Mouse (Mus musculus) G1E (cell line): ENCODE data around the gene Pcgf5. TPM values are rescaled to one million over a fixed set of nuclear protein-coding genes. Genes with fewer than 3 reads are reported as not detected.
"Not testable (repeated sequence)": the region's sequence is repeated elsewhere in the genome, so short reads cannot be mapped to it uniquely, and the experiment has no call there.

Source experiments
- ATAC-seq: 2 replicates; pipeline ENCODE4 v1.8.0; 2016; ENCODE audit warnings: mild to moderate bottlenecking; ENCODE audit not compliant: insufficient number of reproducible peaks, poor library complexity, low FRiP score, severe bottlenecking; ENCODE audit errors: extremely low read depth
- DNase-seq: peaks from one replicate; pipeline ENCODE4 v3.0.0; 2012; ENCODE audit warnings: low spot score
- H3K27me3 ChIP-seq: 2 replicates; pipeline ENCODE4 v1.6.1; 2012; ENCODE audit warnings: mild to moderate bottlenecking, low read length, inconsistent platforms; ENCODE audit not compliant: insufficient read depth
- H3K36me3 ChIP-seq: replicated peaks from 2 replicates; pipeline ENCODE3; 2012; ENCODE audit warnings: mild to moderate bottlenecking, inconsistent platforms
- H3K4me1 ChIP-seq: 2 replicates; pipeline ENCODE4 v1.6.1; 2012; ENCODE audit warnings: low read depth, low read length, inconsistent platforms, mixed read lengths; ENCODE audit not compliant: insufficient read depth
- H3K4me3 ChIP-seq: 2 replicates; pipeline ENCODE4 v1.5.1; 2012; ENCODE audit warnings: low read depth, mild to moderate bottlenecking, inconsistent platforms, low read length, moderate library complexity, mixed read lengths
- H3K9me3 ChIP-seq: replicated peaks from 2 replicates; pipeline ENCODE4 v1.6.1; 2012; ENCODE audit warnings: inconsistent platforms
- CTCF ChIP-seq: IDR thresholded peaks from 2 replicates; pipeline ENCODE4 v1.5.1; 2012; ENCODE audit warnings: low read depth, low read length, inconsistent platforms, mixed read lengths
- GATA1 ChIP-seq: IDR thresholded peaks from 2 replicates; pipeline ENCODE4 v1.6.1; 2012; ENCODE audit warnings: borderline replicate concordance, low read length, inconsistent platforms, mixed read lengths
- GATA2 ChIP-seq: IDR thresholded peaks from 2 replicates; pipeline ENCODE4 v1.6.1; 2012; ENCODE audit warnings: low read depth, low read length, inconsistent platforms, borderline replicate concordance
- POLR2AphosphoS5 ChIP-seq: IDR thresholded peaks from 2 replicates; pipeline ENCODE4 v1.6.1; 2012; ENCODE audit warnings: low read depth, low read length, inconsistent platforms; ENCODE audit not compliant: insufficient replicate concordance
- TAL1 ChIP-seq: conservative IDR thresholded peaks from 2 replicates; pipeline ENCODE4 v1.6.1; 2012; ENCODE audit warnings: low read depth, low read length, inconsistent platforms, mixed read lengths
- polyA plus RNA-seq: library from polyadenylated mRNA; stranded (reverse); fragments of >175 nt; gene quantifications from 2 replicates; pipeline ENCODE4 v1.2.3, GENCODE M21; 2012
- total RNA-seq, 2 experiments: library from RNA; stranded (forward) in 1 of 2; stranded (reverse) in 1 of 2; fragments of 200-1000 nt in 1 of 2; fragments of >200 nt in 1 of 2; fragmentation: Nextera tagmentation in 1 of 2; gene quantifications; 2 replicates each; pipeline ENCODE4 v1.2.3; 2014 to 2017

Pcgf5 gene
- total and polyA plus RNA-seq, 3 experiments = 3.8 to 23.5 (median 21.4) TPM

DNA sequence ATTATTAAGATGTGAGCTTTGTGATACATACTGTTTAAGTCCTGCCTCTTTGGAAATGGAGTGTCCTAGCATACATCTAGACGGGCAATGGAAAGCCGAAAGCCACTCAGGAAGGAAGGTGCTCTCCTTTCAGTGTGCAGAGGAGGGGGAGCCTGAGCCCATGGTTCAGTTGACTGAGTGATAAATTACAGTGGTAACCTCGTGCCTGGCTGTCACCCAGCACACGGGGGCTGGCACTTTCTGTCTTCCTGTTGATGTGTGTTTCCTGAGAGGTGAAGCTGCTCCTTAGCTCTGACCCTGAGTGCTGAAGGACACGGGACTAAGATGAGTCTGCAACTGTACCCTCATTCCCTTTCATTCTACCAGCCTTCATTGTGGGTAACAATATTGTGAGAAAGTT lies 103.6 kb downstream of the Pcgf5 start:
- ATAC-seq (no peak), DNase-seq (no peak)
- Histone ChIP-seq H3K4me3 (no peak overlapping the region), H3K36me3 (peaks cover 52% of the 10 kb centered on the region), H3K9me3 (no peaks in the 10 kb centered on the region), H3K27me3 (no peaks in the 10 kb centered on the region), H3K4me1 (peaks cover 34% of the 10 kb centered on the region)
- no peak for TF ChIP-seq GATA2
- TF ChIP-seq TAL1 = no peak
- no peak for TF ChIP-seq GATA1
- no peak for TF ChIP-seq CTCF
- TF ChIP-seq POLR2AphosphoS5 = no peak

DNA sequence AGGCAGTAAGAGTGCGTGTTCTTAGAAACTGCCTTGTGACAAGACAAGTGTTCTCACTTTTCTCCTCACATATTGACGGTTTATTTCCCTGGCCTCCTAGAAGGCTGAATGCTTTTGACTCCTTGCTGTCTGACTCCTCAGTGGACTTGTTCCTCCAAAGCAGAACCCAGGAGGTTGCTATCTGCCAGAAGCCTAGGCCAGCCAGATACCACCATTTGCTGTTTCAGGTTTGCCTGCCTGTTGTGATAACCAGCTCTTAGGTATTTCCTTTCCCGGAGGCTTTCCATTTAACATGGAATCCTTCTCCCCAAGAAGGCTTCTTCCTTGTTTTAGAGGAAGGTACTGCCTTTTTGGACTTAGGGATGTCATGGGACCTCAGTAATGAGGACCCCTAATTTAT lies 104.1 kb downstream of the Pcgf5 start:
- H3K9me3 ChIP-seq, ATAC-seq, H3K27me3 ChIP-seq, H3K4me3 ChIP-seq, DNase-seq: not testable (repeated sequence)
- Histone ChIP-seq H3K36me3 (peaks cover 52% of the 10 kb centered on the region), H3K4me1 (peaks cover 34% of the 10 kb centered on the region)

DNA sequence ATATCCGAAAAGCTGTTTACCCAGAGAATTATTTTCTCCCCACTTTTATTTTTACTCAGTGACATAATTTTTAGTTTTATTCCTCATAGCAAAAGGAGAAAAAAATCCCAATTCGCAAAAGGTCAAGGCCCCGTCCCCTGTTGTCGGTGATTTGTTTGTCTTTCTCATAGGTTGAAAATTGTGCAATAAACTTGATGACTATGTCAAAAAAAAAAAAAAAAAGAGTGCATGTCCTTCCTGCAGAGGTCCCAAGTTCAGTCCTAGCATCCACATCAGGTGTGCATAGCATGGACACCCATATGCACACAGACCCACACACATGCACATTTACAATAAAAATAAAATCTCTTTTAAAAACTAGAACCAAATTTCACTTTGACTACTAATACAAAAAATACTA lies 105.3 kb downstream of the Pcgf5 start:
- H3K9me3 ChIP-seq = no peaks in the 10 kb centered on the region
- no peak overlapping the region for H3K4me3 ChIP-seq
- H3K27me3 ChIP-seq = no peaks in the 10 kb centered on the region
- TF ChIP-seq TAL1 = no peak
- TF ChIP-seq GATA1 = no peak
- peaks cover 46% of the 10 kb centered on the region for H3K36me3 ChIP-seq
- ATAC-seq (no peak), DNase-seq (no peak)
- peaks cover 34% of the 10 kb centered on the region for H3K4me1 ChIP-seq

DNA sequence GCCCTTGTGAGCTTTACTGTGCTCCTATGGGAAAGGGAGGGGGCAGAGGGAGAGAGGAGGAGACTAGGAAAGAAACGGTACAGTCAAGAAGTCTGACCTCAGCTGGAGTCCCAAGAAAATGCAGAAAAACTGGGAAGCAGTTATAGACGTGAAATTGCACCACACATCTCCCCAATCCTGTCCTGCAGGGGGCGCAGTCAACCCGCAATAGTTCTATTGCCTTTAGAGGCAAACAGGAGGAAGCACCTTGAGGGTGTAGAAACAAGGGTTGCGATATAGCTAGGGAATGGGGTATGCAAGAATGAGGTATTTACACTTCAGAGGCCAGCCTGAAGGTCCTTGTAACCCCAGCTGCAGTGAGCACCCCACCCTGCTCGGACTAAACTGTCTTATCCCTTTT lies 122.0 kb downstream of the Pcgf5 start:
- peaks cover 23% of the 10 kb centered on the region for H3K4me1 ChIP-seq
- no peak; the same call in 1 of the 2 replicates for ATAC-seq
- no peak overlapping the region for H3K4me3 ChIP-seq
- no peaks in the 10 kb centered on the region for H3K9me3 ChIP-seq
- H3K36me3 ChIP-seq = no peaks in the 10 kb centered on the region
- DNase-seq = no peak
- 0 out of 2 replicates have a peak, but pooled peaks cover 3% of the 10 kb centered on the region for H3K27me3 ChIP-seq
- TF ChIP-seq CTCF (peak; percentile 52), POLR2AphosphoS5 (no peak), GATA1 (no peak), TAL1 (no peak)

DNA sequence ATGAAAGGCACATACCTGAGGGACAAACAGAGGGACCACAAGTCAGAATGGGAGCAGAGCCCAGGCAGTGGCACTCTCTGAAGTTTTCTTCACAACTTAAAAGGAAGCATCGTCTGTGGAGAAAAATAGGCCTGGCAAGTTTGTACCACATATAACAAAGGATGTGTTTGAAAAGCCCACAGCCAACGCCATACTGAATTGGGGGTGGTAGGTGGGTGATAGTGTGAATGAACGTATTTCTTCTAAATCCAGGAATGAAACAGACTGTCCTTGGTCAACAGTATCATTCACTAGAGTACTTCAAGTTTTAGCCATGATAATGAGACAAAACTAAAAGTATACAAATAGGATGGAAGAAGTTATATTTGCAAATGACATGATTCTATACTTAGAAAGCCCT lies 123.2 kb downstream of the Pcgf5 start:
- Histone ChIP-seq H3K9me3 (no peaks in the 10 kb centered on the region), H3K27me3 (peaks cover 7% of the 10 kb centered on the region; the same call in 1 of the 2 replicates), H3K4me3 (no peak overlapping the region), H3K36me3 (no peaks in the 10 kb centered on the region), H3K4me1 (peaks cover 23% of the 10 kb centered on the region)
- TF ChIP-seq GATA2 (no peak), CTCF (no peak), GATA1 (no peak), TAL1 (no peak), POLR2AphosphoS5 (no peak)
- ATAC-seq (no peak), DNase-seq (no peak)

DNA sequence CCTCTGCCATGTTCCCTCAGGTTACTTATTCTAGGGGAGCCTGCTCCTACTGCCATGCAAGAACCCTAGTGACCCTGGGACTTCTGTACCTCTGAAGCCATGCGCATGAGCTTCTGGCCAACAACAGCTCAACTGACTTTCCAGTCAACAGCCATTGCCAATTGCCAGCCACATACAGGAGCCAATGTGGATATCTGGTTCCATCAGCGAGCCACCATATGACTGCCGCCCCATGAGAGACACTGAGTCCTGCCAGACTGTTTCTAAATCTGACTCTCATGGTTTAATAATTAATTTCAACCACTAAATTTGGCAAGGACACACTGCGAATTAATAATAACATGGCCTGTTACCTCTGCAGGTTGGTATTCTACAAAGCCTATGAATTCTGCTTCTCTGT lies 128.5 kb downstream of the Pcgf5 start:
- Histone ChIP-seq H3K4me1 (peaks cover 9% of the 10 kb centered on the region; the same call in 1 of the 2 replicates), H3K4me3 (no peak overlapping the region), H3K27me3 (peaks cover 12% of the 10 kb centered on the region; the same call in 1 of the 2 replicates), H3K36me3 (no peaks in the 10 kb centered on the region), H3K9me3 (no peaks in the 10 kb centered on the region)
- ATAC-seq = no peak
- TF ChIP-seq TAL1 (no peak), GATA2 (no peak), POLR2AphosphoS5 (no peak), CTCF (no peak), GATA1 (no peak)
- DNase-seq = no peak

DNA sequence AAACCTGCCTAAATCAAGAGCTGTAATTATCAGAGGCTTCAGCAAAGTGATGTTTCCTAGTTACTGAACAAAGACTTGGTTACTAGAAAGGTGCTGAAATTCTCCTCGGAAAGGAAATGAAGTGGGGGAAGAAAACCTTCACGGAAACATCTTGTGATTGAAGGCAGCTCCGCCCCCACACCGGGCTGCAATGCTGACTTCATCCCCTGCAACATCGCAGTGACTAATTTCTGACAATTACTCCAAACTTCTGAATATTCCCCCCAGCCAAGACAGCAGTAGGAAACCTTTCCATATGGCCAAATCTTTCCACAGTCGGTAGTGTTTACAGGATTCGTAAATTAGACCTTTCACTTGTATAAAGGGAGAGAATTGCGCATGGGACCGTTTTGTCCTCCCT lies 129.0 kb downstream of the Pcgf5 start:
- no peaks in the 10 kb centered on the region for H3K36me3 ChIP-seq
- ATAC-seq (no peak), DNase-seq (no peak)
- no peak overlapping the region for H3K4me3 ChIP-seq
- no peak for TF ChIP-seq GATA2
- TF ChIP-seq GATA1 = no peak
- TF ChIP-seq POLR2AphosphoS5 = no peak
- no peak for TF ChIP-seq CTCF
- no peak for TF ChIP-seq TAL1
- H3K9me3 ChIP-seq = no peaks in the 10 kb centered on the region
- peaks cover 14% of the 10 kb centered on the region; the same call in 1 of the 2 replicates for H3K27me3 ChIP-seq
- peaks cover 9% of the 10 kb centered on the region; the same call in 1 of the 2 replicates for H3K4me1 ChIP-seq
